Mouse (Mus musculus) c-Kit-positive CD71-positive TER-119-negative erythroid progenitor cells, embryonic 14.5 days (primary cell): ENCODE results near the gene Tnik.

Experiments
- DNase-seq: peaks from one replicate; pipeline ENCODE4 v3.0.0-alpha.2; 2013; ENCODE audit warnings: low read depth

The Tnik gene

GRCm38 (mm10) chr3:28263002-28263947, at the start of gene Tnik:
Gene Tnik, plus strand, starts transcription at chr3:28263214.
- DNase-seq = peak; percentile 56

GRCm38 (mm10) chr3:28214886-28215311, 48.1 kb upstream of the Tnik start:
- DNase-seq = no peak

GRCm38 (mm10) chr3:28217001-28217400, 46.0 kb upstream of the Tnik start:
- no peak for DNase-seq

DNA sequence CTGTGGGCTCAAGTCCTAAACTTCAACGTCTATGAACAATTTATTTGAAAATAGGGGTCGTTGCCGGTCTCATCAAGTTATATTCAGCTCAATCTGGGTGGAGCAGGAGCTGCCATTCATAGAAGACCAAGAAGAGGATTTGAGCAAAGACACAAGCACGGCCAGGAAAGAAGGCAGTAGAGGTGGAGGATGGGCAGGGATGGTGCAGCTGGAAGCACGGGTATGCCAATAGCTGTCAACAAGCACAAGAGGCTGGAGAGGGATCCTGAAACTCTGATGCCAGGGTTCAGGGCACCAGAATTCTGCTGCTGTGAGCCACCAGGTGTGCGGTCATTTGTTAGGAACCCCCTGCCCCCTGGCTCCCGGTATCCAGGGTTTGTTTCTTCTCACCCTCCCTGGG, 43.5 kb upstream of the Tnik start:
- no peak for DNase-seq

DNA sequence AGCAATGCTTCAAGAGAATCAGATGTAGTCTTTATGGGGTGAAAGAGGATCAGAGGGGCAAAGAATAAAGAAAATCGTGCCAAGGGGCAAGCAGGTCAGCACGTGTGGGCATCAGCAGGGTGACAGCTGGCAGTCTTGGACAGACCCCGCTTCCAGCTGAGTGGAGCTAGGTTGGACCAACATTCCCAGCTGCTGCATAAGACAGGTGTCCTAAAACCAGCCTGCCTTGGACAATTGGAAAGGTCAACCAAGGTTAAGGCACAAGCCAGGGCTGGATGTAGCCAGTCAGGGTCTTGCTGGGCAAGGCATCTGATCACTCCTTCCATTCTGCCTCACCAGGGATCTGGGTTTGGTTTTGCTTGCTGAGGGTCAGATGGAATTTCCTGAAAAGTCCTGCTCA, 43.0 kb upstream of the Tnik start:
- DNase-seq = no peak

GRCm38 (mm10) chr3:28224437-28225356, 38.3 kb upstream of the Tnik start:
- no peak for DNase-seq

DNA sequence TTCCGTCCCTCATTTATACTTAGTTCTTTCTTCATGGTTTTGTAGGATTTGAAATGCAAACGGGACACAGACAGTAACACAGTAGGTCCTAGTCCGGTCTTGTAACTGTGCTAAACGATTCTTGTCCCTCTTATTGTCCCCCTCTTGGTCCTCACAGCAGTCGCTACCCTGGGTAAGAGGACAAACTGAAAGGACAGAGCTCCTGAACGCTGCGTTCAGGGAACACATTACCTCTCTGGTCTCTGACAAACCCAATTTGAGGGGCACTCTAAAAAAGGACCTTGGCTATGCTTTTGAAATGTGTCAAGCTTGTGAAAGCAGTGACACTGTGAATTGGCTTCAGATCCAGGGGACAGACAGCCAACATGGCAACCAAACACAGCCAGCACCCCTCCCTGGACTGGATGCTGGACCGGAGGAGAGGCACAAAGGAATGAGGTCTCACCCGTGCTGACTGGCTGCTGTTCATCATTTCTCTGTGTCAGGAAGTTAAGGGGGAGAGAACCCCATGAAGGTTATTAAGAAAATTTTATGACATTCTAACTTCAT, 37.6 kb upstream of the Tnik start:
- no peak for DNase-seq

DNA sequence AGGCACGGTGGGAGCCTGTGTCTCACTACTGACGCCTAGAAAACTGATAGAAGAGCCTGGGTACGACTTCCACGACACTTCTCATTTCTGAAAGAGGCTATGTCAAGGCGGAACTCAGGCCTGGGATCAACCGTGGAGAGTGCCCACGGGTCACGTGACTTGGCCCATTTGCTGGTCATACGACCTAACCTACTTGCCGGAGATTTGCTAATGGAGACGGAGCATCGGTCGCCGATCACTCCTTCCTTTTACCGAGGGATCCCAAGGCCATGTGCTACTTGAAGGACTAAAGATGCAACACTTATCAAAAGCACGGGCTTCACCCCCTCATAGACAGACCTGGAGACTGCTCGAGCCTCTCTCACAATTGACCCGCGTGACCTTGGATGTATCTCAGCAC, 36.8 kb upstream of the Tnik start:
- DNase-seq = no peak

DNA sequence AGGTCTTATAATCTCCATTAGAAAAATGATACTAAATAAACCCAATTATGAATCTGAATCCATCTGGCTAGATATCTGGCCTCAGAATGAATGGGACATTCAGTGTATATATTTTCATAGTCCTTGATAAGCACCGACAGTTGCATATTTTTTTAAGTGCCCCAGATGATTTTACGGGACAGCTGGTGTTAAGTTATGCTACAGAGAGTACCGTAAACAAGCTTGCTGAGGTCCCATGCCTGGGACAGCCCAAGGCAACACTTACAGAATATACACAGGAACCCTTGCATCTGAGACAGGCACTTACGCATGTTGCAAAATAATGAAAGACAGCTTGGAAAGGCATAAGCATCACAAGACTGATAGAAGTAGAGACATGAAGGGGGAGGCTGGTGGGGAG, 34.1 kb upstream of the Tnik start:
- DNase-seq = no peak

- peak; percentile 21 for DNase-seq
These were observed 33.5 kb upstream of the Tnik start for GRCm38 (mm10) chr3:28229503-28229902.

- no peak for DNase-seq
These were observed 30.1 kb upstream of the Tnik start for GRCm38 (mm10) chr3:28232885-28233284.

GRCm38 (mm10) chr3:28234179-28234578, 28.8 kb upstream of the Tnik start:
- no peak for DNase-seq

DNA sequence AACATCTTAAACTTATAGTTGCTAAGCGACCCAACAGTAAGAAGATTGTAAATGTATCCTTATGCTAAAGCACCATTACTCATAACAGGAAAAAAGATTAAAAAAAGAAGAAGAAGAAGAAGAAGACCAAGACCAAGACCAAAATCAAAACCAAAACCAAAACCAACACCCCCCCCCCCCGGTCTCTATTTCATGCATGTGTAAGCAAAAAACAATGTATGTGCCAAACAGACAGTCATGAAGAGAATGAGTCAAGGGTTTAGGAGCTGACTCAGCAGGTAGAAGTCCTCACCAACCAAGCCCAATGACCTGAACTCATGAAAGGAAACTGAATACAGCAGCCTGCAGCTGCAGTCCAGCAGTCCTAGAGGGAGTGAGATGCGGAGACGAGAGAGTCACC, 26.3 kb upstream of the Tnik start:
- no peak for DNase-seq

DNA sequence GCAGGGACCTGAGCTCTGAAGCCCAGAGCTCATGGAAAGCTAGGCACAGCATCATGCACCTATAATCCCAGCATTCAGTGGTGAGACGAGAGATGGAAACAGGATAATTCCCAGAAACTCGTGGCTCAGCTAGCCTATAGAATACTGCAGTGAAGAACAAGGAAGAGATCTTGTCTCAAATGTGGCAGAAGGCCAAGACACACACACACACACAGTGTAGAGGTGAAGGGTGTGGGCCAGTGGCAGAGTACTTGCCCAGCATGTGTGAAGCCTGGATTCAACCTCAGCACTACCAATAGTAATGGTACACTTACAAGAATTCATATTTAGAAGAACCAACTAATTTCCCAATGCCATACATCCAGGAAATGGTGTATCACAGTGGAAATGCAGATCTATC, 24.9 kb upstream of the Tnik start:
- DNase-seq = no peak

DNA sequence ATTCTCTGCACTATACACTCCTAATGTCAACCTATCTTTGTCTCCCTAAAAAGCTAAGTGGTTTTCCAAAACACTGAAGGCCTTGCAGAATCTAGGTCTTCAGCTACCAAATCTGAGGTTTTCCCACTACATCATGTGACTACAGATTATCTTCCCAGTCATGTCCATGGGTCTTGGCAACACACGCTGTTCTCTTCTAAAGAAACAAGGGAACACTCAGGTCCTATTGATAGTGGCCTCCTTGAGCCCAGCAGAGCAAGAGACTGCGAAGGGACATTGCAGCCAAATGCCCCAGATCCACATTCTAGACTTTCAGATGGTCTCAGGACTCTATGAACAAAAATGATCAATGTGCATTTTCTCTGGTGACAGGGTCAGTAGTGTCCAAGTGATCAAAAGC, 20.5 kb upstream of the Tnik start:
- DNase-seq = no peak

GRCm38 (mm10) chr3:28244244-28244890, 18.6 kb upstream of the Tnik start:
- no peak for DNase-seq

DNA sequence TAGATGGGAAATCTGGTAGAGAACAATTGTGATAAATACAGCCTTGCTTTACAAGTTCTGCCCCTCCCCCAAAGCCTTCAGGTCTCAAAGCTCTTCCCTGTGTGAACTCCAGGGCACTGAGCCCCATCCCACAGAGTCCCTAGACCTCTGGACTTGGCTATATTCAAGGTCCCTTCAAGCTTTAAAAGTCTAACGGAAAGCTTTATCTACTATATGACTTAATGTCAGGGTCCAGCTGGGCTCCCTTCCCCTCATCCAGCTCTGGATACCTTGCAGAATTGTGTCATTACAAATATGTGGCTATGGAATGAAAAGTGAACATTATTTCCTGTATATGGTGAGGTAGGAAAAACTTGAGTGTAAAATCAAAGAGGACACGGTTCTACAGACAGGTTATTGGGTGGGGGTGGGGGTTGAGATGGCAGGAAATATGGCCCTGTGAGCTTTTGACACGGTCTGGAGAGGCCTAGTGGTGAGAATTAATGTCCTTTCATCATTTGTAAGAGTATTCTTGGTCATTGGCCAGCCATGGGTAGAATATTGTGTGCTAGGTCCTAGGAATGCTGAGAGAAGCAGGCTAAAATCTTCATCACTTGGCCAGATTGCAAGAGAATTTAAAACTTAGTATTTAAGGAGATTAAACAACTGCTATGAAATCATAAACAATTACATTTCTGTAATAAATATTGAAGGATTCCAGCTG, 14.6 kb upstream of the Tnik start:
- DNase-seq = no peak

DNA sequence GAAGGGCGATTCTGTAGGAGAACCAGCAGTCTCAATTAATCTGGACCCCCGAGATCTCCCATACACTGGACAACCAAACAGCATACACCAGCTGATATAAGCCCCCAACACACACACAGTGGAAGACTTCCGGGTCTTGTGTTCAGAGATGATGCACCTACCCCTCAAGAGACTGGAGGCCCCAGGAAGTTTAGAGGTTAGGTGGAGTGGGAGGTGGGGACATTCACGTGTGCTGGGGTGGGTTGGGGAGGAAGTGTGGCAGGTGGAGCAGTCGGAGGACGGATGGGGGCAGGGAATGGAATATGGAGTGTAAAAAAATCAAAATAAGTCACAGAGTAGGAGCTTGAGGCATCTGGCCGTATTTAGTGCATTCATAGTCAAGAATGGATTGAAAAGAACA, 7.3 kb upstream of the Tnik start:
- DNase-seq = no peak

- DNase-seq = no peak
These were observed 528 bp upstream of the Tnik start for GRCm38 (mm10) chr3:28262371-28263001.

DNA sequence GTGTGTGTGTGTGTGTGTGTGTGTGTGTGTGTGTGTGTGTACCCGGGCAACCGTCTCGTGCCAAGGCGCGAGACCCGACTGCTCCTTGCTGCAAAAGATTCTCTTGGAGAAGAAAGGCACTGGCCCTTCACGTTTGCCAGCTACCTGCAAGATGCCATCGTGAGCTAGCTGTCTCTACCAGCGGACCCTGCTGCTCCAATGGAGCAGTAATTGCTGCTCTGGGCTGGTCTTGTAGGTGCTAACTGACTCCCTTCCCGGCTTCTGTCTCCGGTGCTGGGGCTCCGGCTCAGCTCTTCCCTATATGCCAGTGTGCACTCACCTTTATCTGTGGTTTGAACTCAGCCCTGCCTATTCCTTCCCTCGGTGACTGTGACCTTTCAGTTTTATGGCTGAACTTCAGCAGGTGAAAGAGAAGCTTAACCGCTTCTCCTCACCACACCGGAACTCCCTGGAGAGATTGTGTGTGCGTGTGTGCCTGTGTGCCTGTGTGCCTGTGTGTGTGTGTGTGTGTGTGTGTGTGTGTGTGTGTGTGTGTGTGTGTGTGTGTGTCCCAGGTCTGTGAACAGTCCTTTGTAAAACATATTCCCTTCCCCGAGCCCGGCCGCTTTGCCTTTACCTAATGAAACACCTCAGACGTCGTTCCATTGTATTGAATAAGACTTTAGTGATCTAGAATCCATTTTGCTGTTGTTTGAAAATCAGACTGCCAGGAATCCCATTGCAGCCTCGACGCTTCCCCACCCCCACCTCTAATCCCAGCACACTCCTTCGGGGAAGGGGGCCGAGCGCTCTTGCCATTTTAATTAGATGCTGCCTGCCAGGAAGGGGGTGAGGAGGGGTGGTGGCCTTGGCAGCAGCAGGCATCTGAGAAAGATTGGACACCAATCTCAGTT, 1.2 kb downstream of the Tnik start:
- no peak for DNase-seq
